Mouse (Mus musculus) hindbrain, embryonic 11.5 days (tissue): ENCODE measurements around the gene March8. TPM values are rescaled to one million over a fixed set of nuclear protein-coding genes. Genes with fewer than 3 reads are reported as not detected.
"Not testable (repeated sequence)": the region's sequence is repeated elsewhere in the genome, so short reads cannot be mapped to it uniquely, and the experiment has no call there.

ENCODE experiments used
- ATAC-seq: fragments of 200-750 bp; cut with Nextera tagmentation; 2 replicates; pipeline ENCODE4 v1.8.0; 2017; ENCODE audit warnings: mild to moderate bottlenecking, moderate TSS enrichment, moderate library complexity; ENCODE audit not compliant: low FRiP score
- DNase-seq: peaks from one replicate; pipeline ENCODE4 v3.0.0-alpha.2; 2015; ENCODE audit warnings: low spot score
- H3K27ac ChIP-seq: fragments of 300-500 bp; sonication (generic); 2 replicates; pipeline ENCODE4 v1.5.1; 2014; ENCODE audit warnings: mild to moderate bottlenecking, low read depth, low read length
- H3K27me3 ChIP-seq: fragments of 300-500 bp; sonication (generic); 2 replicates; pipeline ENCODE4 v1.6.1; 2014; ENCODE audit warnings: mild to moderate bottlenecking, low read length, moderate library complexity, mixed read lengths; ENCODE audit not compliant: control insufficient read depth, insufficient read depth
- H3K36me3 ChIP-seq: fragments of 300-500 bp; sonication (generic); 2 replicates; pipeline ENCODE4 v1.6.1; 2014; ENCODE audit warnings: mild to moderate bottlenecking, low read length, moderate library complexity, mixed read lengths; ENCODE audit not compliant: control insufficient read depth, insufficient read depth
- H3K4me1 ChIP-seq: fragments of 300-500 bp; sonication (generic); replicated peaks from 2 replicates; pipeline ENCODE4 v1.6.1; 2014; ENCODE audit warnings: low read length, mixed read lengths; ENCODE audit not compliant: control insufficient read depth, insufficient read depth
- H3K4me2 ChIP-seq: fragments of 300-500 bp; sonication (generic); replicated peaks from 2 replicates; pipeline ENCODE4 v1.6.1; 2014; ENCODE audit warnings: mild to moderate bottlenecking, low read depth, low read length
- H3K4me3 ChIP-seq: fragments of 300-500 bp; sonication (generic); 2 replicates; pipeline ENCODE4 v1.5.1; 2014; ENCODE audit warnings: low read depth, low read length
- H3K9ac ChIP-seq: fragments of 300-500 bp; sonication (generic); 2 replicates; pipeline ENCODE4 v1.6.1; 2014; ENCODE audit warnings: low read depth, low read length
- H3K9me3 ChIP-seq: fragments of 300-500 bp; sonication (generic); 2 replicates; pipeline ENCODE4 v1.6.1; 2016; ENCODE audit warnings: low read length; ENCODE audit not compliant: control insufficient read depth
- WGBS: fragments of 180-500 bp; shearing (Covaris S2); extraction: QIAGEN DNeasy Blood & Tissue Kit; methylation state at CpG from one replicate; pipeline ENCODE4 v1.1.7; 2014; 5-methylcytosine and 5-hydroxymethylcytosine counted together
- polyA plus RNA-seq: library from polyadenylated mRNA; unstranded; fragments of >200 nt; fragmentation: Nextera tagmentation; extraction: Ambion mirVana; gene quantifications from 2 replicates; pipeline ENCODE4 v1.2.1, GENCODE M21; 2014

The March8 gene
- polyA plus RNA-seq, 1 experiment from 2014 or later = 52.8 TPM

DNA sequence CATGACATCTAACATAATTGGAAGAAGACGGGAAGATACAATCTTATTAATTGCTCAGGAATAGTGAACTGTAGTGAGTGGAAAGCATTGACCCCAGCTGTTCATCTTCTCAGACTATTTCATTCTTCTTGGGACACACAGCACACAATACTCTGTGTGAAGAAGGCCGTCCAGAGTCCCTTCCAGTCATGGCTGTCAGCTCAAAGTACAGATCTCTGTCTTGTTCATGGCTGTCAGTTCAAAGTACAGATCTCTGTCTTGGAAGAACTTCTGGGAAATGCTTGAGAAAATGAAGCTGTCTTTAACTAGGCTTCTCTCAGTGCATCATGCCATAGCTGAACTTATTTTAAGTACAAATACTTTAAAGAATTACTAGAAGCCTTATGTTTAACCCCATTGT lies 10.1 kb downstream of the March8 start:
- H3K4me1 ChIP-seq = no peaks in the 10 kb centered on the region

GRCm38 (mm10) chr6:116349997-116350396 lies 12.2 kb downstream of the March8 start:
- Histone ChIP-seq H3K27ac (no peak overlapping the region), H3K36me3 (no peaks in the 10 kb centered on the region), H3K4me3 (no peak overlapping the region), H3K9ac (no peak overlapping the region), H3K9me3 (no peaks in the 10 kb centered on the region), H3K4me2 (no peak overlapping the region), H3K27me3 (no peaks in the 10 kb centered on the region), H3K4me1 (no peaks in the 10 kb centered on the region)
- DNase-seq (no peak), ATAC-seq (no peak)
- 88% methylated on average over 3 of the region's 3 CpGs for WGBS

More for the DNA sequence above, 10.1 kb downstream of the March8 start:
- H3K36me3 ChIP-seq = no peaks in the 10 kb centered on the region
- H3K4me3 ChIP-seq = no peak overlapping the region
- WGBS = 90% methylated on average over 2 of the region's 2 CpGs
- H3K27me3 ChIP-seq = no peaks in the 10 kb centered on the region
- H3K9me3 ChIP-seq = no peaks in the 10 kb centered on the region
- H3K27ac ChIP-seq = no peak overlapping the region
- no peak overlapping the region for H3K4me2 ChIP-seq
- ATAC-seq = no peak
- DNase-seq = no peak
- H3K9ac ChIP-seq = no peak overlapping the region

- ATAC-seq (no peak), DNase-seq (no peak)
- Histone ChIP-seq H3K36me3 (no peaks in the 10 kb centered on the region), H3K27me3 (no peaks in the 10 kb centered on the region), H3K9ac (no peak overlapping the region), H3K4me1 (no peaks in the 10 kb centered on the region), H3K9me3 (no peaks in the 10 kb centered on the region), H3K4me2 (no peak overlapping the region), H3K27ac (no peak overlapping the region), H3K4me3 (no peak overlapping the region)
- 88% methylated on average over 6 of the region's 6 CpGs for WGBS
Measured at GRCm38 (mm10) chr6:116350643-116351042, 12.8 kb downstream of the March8 start.

DNA sequence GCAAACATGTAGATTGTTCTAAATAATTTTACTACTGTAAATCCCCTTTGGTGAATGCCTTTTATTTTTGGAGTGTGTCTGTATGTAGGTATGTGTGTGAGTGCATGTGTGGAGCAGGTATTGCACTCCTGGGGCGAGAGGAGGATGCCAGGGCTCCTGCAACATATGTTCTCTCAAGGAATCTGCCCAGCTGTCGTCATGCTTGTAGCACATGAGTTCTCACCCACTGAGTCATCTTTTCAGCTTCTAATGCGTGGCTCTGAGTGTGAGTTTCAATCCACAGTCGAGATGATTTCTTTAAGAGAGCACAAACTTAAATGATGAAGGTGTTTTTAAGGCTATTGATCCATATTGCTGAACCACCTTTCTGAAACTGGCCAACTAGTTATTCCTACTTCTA lies 13.7 kb downstream of the March8 start:
- Histone ChIP-seq H3K4me3 (no peak overlapping the region), H3K4me2 (no peak overlapping the region), H3K4me1 (no peaks in the 10 kb centered on the region), H3K36me3 (no peaks in the 10 kb centered on the region), H3K9me3 (no peaks in the 10 kb centered on the region), H3K27me3 (no peaks in the 10 kb centered on the region), H3K9ac (no peak overlapping the region), H3K27ac (no peak overlapping the region)
- WGBS = 89% methylated on average over 4 of the region's 4 CpGs
- DNase-seq (no peak), ATAC-seq (no peak)

GRCm38 (mm10) chr6:116353428-116353827 lies 15.6 kb downstream of the March8 start:
- Histone ChIP-seq H3K27ac (no peak overlapping the region), H3K9me3 (no peaks in the 10 kb centered on the region), H3K9ac (no peak overlapping the region), H3K4me2 (no peak overlapping the region), H3K4me3 (no peak overlapping the region), H3K36me3 (no peaks in the 10 kb centered on the region), H3K4me1 (no peaks in the 10 kb centered on the region), H3K27me3 (no peaks in the 10 kb centered on the region)
- DNase-seq (no peak), ATAC-seq (no peak)
- WGBS = 91% methylated on average over 1 of the region's 1 CpGs

GRCm38 (mm10) chr6:116356311-116356947 lies 18.6 kb downstream of the March8 start:
- WGBS = 78% methylated on average over 8 of the region's 8 CpGs
- not testable (repeated sequence) for DNase-seq, H3K27me3 ChIP-seq, H3K9me3 ChIP-seq, H3K4me2 ChIP-seq, H3K36me3 ChIP-seq, ATAC-seq, H3K9ac ChIP-seq, H3K4me3 ChIP-seq, H3K4me1 ChIP-seq, H3K27ac ChIP-seq

DNA sequence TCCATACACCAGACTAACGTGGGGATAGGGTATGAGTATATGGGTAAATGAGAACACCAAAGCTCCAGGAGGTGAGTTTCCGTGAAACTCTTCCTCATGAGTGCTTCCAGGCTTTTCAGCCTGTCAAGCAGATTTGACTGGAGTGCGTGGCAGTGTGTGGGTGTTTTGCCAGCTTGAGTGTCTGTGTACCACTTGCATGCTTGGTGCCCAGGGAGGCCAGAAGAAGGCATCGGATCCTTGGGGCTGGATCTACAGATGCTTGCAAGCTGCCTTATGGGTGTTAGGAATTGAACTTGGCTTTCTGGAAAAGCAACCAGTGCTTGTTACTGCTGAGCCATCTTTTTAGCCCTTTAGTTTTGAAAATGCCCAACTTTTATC lies 19.1 kb downstream of the March8 start:
- no peak overlapping the region for H3K4me3 ChIP-seq
- no peak overlapping the region for H3K27ac ChIP-seq
- no peaks in the 10 kb centered on the region for H3K36me3 ChIP-seq
- no peaks in the 10 kb centered on the region for H3K9me3 ChIP-seq
- DNase-seq (no peak), ATAC-seq (no peak)
- no peaks in the 10 kb centered on the region for H3K4me1 ChIP-seq
- whole genome bisulfite sequencing = 82% methylated on average over 4 of the region's 4 CpGs
- H3K9ac ChIP-seq = no peak overlapping the region
- H3K4me2 ChIP-seq = no peak overlapping the region
- H3K27me3 ChIP-seq = no peaks in the 10 kb centered on the region

GRCm38 (mm10) chr6:116358056-116358455 lies 20.2 kb downstream of the March8 start:
- H3K36me3 ChIP-seq = no peaks in the 10 kb centered on the region
- H3K27ac ChIP-seq = no peak overlapping the region
- H3K9me3 ChIP-seq = no peaks in the 10 kb centered on the region
- no peak overlapping the region for H3K9ac ChIP-seq
- H3K4me1 ChIP-seq = no peaks in the 10 kb centered on the region
- DNase-seq = no peak
- H3K4me3 ChIP-seq = no peak overlapping the region
- ATAC-seq = no peak
- no peak overlapping the region for H3K4me2 ChIP-seq
- WGBS = 80% methylated on average over 8 of the region's 8 CpGs
- H3K27me3 ChIP-seq = no peaks in the 10 kb centered on the region

DNA sequence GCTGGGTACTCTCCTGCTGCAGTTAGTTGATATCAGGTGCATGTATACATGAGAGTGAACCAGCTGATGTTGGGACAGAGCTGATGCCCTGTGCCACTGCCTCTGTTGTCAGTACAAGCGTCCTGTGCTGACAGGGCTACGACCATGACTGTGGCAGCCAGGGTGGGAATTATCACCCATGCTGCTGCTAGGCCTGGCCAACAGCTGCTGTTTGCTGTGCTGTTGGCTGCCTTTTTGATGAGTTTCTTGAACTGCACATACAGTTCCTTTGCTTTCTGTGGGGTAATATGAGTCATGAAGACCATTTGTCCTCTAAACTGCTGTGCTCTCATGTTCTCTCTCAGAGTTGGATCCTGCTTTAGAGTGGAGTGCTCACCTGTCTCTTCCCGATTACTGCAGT lies 21.4 kb downstream of the March8 start:
- no peak overlapping the region for H3K4me2 ChIP-seq
- no peak overlapping the region for H3K4me3 ChIP-seq
- no peak overlapping the region for H3K9ac ChIP-seq
- WGBS = 89% methylated on average over 3 of the region's 3 CpGs
- DNase-seq (no peak), ATAC-seq (no peak)
- no peaks in the 10 kb centered on the region for H3K36me3 ChIP-seq
- no peaks in the 10 kb centered on the region for H3K4me1 ChIP-seq
- no peaks in the 10 kb centered on the region for H3K27me3 ChIP-seq
- H3K27ac ChIP-seq = no peak overlapping the region
- no peaks in the 10 kb centered on the region for H3K9me3 ChIP-seq
